Mouse (Mus musculus) embryonic stem cell, embryonic (primary cell): ENCODE results near the gene Tubgcp3.

Experiments used
- CTCF ChIA-PET, 4 experiments: fragments of 300-600 bp in 2 of 4; fragments of 350-600 bp in 2 of 4; sonication (Branson Sonifier 250); formaldehyde crosslinking; loops; one replicate each; lab custom pipeline; 2022; ENCODE audit warnings: inconsistent platforms in 2 of 4; lab: Charles Lee
- POLR2A ChIA-PET, 4 experiments: fragments of 300-600 bp in 2 of 4; fragments of 350-600 bp in 2 of 4; sonication (Branson Sonifier 250); formaldehyde crosslinking; loops; one replicate each; lab custom pipeline; 2022; ENCODE audit warnings: antibody characterized with exemption in 4 of 4, inconsistent platforms in 1 of 4; lab: Charles Lee

Gene Tubgcp3

GRCm38 (mm10) chr8:12583785-12584184 lies 88.3 kb downstream of the Tubgcp3 start:
- ChIA-PET POLR2A (interaction anchor here in 1 of 4 experiments (1.1 kb wide), 1 partner anchor 10 kb away, joined by 3 read pairs; no protein-coding TSS in a partner anchor), CTCF (no interaction called here)

GRCm38 (mm10) chr8:12579339-12579999 lies 92.6 kb downstream of the Tubgcp3 start:
- ChIA-PET POLR2A (interaction anchor here in 3 of 4 experiments (0.6 to 2.2 kb wide), 22 partner anchors 10 to 1024 kb away, joined by 3 to 46 read pairs (median 4); partner anchors contain the start of genes Ankrd10 (in 1 of the 3), Ing1 (in 1 of the 3) and Mcf2l (in 1 of the 3)), CTCF (interaction anchor here in 2 of 4 experiments (0.6 to 1.4 kb wide), 3 partner anchors 188 to 1082 kb away, joined by 3 read pairs; partner anchors contain the start of gene Naxd (in 1 of the 2))

- CTCF ChIA-PET = interaction anchor here in 3 of 4 experiments (0.6 to 1.5 kb wide), 3 partner anchors 13 to 101 kb away, joined by 3 to 4 read pairs (median 3); no protein-coding TSS in a partner anchor
- POLR2A ChIA-PET = interaction anchor here in 1 of 4 experiments (0.8 kb wide), 1 partner anchor 567 kb away, joined by 3 read pairs; no protein-coding TSS in a partner anchor
These were observed 95.3 kb downstream of the Tubgcp3 start for GRCm38 (mm10) chr8:12576739-12577138.

- CTCF ChIA-PET = interaction anchor here in 2 of 4 experiments (1.5 kb wide), 2 partner anchors 12 to 15 kb away, joined by 3 to 4 read pairs; no protein-coding TSS in a partner anchor
These were observed 96.0 kb downstream of the Tubgcp3 start for GRCm38 (mm10) chr8:12576003-12576402.

GRCm38 (mm10) chr8:12572814-12573534 lies 99.1 kb downstream of the Tubgcp3 start, which contains the start of gene Spaca7:
Gene Spaca7, plus strand, starts transcription at chr8:12573029.
- POLR2A ChIA-PET = no interaction called here
- CTCF ChIA-PET = interaction anchor here in 1 of 4 experiments (0.6 kb wide), 2 partner anchors 15 to 45 kb away, joined by 3 read pairs; no protein-coding TSS in a partner anchor

More at GRCm38 (mm10) chr8:12576003-12576402, 96.0 kb downstream of the Tubgcp3 start:
- POLR2A ChIA-PET = interaction anchor here in 2 of 4 experiments (0.8 to 0.9 kb wide), 2 partner anchors 15 to 566 kb away, joined by 3 read pairs; no protein-coding TSS in a partner anchor

- POLR2A ChIA-PET = interaction anchor here in 2 of 4 experiments (0.6 to 0.7 kb wide), 3 partner anchors 132 to 163 kb away, joined by 3 to 4 read pairs (median 4); no protein-coding TSS in a partner anchor
- CTCF ChIA-PET = interaction anchor here in 3 of 4 experiments (0.6 to 1.8 kb wide), 8 partner anchors 11 to 593 kb away, joined by 3 to 6 read pairs (median 3); no protein-coding TSS in a partner anchor
These were observed 105.5 kb downstream of the Tubgcp3 start for GRCm38 (mm10) chr8:12566509-12566908.

GRCm38 (mm10) chr8:12565488-12565887 lies 106.6 kb downstream of the Tubgcp3 start:
- ChIA-PET POLR2A (no interaction called here), CTCF (interaction anchor here in 3 of 4 experiments (0.6 to 6.6 kb wide), 9 partner anchors 10 to 1128 kb away, joined by 3 to 58 read pairs (median 3); partner anchors contain the start of gene Sox1 (in 1 of the 3))

- ChIA-PET POLR2A (interaction anchor here in 3 of 4 experiments (0.6 to 1.5 kb wide), 5 partner anchors 18 to 169 kb away, joined by 3 to 4 read pairs (median 3); partner anchors contain the start of gene Sox1 (in 1 of the 3)), CTCF (interaction anchor here (0.6 to 6.6 kb wide), 23 partner anchors 12 to 621 kb away, joined by 3 to 58 read pairs (median 4); partner anchors contain the start of gene Sox1 (in 2 of the 4))
These were observed 107.7 kb downstream of the Tubgcp3 start for GRCm38 (mm10) chr8:12564307-12564706.
